Mouse (Mus musculus): ENCODE data around the gene Gm37240.
A peak's percentile ranks its signal among the peaks of the same experiment; 100 is the strongest.

The Gm37240 gene

DNA sequence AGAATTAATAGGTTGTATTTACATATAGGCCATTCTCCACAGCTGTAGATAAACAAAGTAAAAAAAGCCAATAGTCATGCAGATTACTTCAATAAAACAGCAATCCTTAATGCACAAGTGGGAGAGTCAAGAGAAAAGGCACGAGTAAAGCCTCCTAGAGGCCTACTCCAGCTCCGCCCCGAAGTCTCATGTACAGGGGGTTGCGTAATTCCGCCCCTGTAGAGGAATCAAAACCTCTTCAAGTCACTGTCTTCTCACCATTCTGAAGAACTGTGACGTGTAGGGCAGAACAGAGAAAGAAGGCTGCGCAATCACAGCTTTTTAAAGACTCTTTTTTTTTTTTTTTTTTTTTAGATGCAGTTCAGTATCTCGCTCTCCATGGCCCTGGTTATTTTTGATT lies 393.5 kb downstream of the Gm37240 start:
- DNase-seq (ENCODE audit: low spot score): no peak

DNA sequence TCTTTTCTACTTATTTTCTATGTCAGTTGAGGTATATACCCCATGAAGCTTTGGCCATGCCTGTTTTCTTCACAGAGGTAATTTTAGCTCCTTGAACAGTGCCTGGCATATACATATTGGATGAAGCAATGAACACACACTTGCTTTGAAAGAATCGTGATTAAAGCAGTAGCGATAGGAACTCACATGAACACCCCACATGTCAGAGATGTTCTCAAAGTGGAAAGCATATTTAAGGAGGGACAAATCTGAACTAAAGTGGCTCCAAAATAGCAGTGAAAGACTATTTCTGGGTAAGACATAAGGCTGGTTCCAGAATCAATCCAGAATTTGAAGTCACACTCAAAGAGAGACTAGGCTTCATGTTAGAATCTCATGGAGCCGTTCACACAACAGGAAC lies 397.1 kb downstream of the Gm37240 start:
- no peak for DNase-seq (ENCODE audit: low spot score)

DNA sequence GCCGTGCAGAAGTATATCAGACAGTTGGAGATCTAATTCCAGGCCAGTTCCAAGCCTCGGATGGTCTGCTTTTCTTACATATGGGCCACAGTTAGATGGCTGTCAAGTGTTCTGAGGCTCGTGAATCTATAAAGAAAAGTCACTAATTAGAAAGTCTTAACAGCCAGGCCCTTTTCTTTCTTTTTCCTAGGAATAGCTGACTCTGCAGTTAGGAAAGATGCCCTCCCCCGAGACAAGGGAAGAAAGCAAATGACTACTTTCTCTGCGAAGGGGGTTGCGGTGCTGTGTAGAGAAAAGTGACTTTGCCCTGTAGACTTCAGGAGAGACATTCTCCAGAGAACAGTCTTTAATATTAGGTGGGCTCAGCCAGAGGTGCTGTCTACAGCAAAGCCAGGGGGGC lies 399.9 kb downstream of the Gm37240 start:
- DNase-seq (ENCODE audit: low spot score): no peak

DNA sequence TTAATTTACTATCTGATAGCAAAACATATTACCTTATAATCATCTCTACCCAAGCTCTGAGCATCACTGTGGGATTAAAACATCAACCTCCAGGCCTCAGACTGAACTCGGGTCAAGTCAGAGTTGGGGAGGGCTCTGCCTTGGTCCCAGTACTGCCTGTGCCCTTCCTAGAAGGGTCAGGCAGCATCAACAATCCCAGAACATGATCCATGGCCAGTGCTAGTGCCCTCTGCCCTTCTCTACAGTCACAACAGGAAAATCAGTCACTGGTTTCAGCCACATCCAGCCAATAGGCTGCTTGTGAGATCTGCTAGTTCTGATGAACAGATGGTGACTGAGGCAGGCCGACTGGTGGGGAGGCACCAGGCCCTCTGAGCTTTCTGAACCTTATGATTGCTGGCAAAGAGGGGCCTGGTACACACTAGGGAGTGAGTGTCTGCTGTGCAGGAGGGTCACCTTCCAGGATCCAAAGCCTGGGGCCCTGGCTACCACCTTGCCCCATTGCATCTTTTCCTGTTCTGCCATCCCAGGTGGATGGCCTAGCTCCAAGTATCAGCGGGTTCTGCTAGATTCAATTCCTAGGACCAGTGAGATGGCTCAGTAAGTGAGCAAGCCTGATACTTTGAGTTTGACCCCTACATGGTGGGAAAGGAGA lies 401.7 kb downstream of the Gm37240 start:
- DNase-seq (ENCODE audit: low spot score): peak; percentile 8

DNA sequence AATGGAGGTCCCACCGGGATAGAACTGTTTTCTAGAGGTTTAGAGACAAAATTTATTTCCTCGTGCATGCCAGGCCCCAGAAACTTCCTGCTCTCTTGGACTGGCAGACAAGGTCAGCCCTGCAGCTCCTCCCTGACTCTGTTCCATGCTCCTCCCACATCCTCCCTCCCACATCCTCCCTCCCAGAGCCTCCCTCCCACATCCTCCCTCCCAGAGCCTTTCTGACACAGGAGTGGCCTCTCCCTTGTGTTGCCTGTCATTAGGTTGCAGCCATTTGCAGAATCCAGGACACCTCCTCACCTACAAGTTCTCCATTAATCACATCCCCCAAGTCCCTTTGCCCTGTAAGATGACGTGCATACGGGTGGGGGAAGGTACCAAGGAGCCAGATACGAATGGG lies 404.7 kb downstream of the Gm37240 start:
- peak; percentile 45 for DNase-seq (ENCODE audit: low spot score)

DNA sequence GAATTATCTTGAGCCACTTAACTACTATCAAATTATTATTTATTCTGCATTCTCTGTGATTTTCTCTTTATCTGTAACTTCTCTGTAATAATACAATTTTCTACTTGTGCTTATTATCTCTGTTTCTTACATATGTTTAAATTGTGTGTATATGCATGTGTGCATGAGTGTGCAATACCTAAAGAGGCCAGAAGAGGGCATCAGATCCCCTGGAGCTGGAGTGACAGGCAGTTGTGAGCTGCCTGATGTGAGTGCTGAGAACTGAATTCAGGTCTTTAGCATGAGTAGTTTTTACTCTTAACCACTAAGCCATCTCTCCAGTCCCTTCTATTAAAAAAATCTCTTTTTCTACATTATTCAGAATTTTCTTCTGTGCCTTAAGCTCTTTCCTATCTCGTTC lies 406.7 kb downstream of the Gm37240 start:
- no peak for DNase-seq (ENCODE audit: low spot score)

DNA sequence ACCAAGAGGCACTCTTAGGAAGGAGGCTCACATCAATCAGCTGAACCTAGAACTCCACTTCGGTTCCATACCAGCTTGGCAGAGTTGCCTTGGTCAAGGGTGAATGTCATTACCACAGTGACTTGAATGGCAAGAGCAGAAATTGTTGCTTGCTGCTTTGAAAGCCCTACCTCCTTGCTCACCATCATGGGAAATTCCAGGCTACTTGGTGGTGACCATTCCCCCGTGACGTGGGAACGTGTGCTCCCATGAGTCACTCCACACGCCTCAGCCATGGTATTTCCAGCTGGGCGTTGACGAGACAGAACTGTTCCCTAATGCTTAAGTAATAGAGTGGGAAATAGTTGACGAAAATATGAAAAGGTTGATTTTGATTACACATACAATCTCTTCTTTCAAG lies 408.6 kb downstream of the Gm37240 start:
- DNase-seq (ENCODE audit: low spot score): no peak

DNA sequence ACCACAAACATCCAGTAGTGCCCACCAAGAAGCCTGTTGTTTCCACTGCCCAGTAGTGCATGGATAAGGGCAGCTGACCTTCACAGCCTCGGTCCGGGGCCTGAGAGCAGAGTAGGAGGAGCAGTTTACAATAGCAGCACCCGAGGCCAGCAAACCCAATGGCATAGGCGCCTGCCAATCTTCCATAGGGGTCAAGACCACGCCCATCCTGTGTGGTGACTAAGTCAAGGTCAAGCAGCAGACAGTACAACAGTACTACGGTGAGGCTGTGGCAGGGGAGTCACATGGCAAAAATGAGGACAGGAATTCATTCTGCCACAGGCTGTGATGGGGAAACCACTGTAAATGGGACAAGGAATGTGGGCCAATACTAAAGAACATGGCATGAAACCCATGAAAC lies 417.6 kb downstream of the Gm37240 start:
- DNase-seq (ENCODE audit: low spot score): no peak

DNA sequence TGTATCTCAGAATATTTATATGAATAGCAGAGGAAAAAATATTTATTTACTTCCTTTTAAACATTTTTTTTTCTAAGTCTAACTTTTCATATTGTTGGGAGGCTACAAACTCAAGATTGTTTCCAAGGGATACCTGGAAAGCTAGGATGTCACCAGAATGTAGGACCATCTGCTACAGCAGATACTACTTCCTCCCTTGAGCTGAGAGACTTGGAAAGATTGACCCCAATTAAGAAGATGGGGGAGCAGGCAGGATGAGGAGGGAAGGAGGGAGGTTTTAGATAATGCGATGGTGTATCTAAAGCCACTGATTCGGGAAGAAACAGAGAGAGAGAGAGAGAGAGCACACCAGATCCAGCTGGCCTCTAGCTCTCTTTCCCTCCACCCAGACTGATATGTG lies 418.3 kb downstream of the Gm37240 start:
- DNase-seq (ENCODE audit: low spot score): no peak

DNA sequence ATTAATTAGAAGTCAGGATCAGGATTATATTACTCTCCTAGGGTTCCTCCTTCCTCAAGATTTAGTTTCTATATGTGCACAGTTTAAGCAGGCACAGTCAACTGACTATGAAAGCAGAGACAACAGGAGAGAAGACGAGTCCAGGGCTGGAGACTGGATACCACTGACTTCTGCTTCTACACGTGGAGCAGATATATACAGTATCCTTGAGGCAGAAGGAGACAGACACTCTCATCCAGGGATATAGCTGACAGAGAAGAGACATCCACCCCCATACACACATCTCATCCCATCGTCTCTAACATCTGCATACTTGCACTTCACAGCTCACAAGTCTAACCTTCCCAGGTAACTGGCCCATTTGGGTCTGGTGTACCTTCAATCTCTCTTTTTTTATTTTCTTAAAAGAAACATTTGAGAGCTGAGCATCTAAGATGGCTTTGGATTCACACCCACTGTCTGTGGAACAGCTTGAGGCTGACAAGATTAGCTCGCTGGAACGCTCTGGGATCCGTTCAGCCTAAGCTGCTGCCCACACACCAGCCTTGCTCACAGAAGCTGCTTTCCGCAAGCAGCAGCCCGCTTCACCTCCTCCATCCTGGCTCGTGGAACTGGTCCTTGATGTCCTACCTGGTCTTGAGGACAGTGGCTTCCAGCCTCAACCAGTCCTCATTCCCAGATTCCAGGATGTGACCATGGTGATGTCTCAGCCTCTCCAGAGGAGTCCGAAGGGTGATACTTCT lies 421.9 kb downstream of the Gm37240 start:
- DNase-seq (ENCODE audit: low spot score): no peak

DNA sequence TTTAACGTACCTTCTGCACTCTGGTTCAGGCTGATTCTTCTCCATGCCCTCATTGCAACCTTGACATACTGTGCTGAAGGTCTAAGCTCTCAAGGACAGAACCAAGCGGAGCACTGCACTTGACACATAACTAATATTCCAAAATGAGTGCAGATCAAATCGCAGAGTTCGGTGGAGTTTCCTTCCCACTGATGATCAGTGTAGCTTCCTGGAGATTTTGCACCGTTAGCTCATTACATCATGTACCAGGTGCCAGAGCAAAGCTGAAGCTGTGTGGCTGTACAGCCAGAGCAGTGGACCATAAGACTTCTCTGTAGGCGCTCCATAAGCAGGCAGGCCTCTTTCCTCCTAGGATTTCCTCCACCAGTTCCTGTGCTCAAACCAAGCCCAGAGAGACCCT lies 427.3 kb downstream of the Gm37240 start:
- DNase-seq (ENCODE audit: low spot score): no peak

DNA sequence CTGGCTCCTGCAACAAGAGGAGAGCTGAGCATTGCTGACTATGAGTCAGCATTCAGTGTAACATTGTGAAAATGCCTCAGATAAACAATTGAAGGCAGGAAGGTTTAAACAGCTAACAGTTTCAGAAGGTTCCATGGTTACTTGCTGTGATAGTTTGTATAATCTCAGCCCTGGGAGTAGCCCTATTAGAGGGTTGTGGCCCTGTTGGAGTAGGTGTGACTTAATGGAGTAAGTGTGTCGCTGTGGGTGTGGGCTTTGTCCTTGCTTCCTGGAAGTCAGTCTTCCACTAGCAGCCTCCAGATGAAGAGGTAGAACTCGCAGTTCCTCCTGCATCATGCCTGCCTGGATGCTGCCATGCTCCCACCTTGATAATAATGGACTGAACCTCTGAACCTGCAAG lies 430.3 kb downstream of the Gm37240 start:
- no peak for DNase-seq (ENCODE audit: low spot score)

DNA sequence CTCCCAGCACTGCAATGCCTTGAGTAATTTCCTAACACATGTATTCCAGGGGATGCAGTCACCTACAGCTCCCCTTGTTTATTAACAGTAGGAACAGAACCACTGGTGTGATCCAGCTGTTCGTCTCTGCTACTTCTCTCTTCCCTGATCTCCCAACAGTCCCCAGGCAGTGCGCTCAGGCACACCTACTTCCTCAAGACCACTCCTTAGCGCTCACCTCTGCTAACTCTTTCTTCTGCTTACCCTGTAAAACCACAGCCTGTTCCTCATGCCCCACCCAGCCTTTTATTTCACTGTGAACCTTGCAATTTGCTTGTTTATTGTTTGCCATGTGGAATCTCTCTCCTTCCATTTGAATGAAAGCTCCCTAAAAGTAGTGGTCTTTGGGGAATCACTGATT lies 431.9 kb downstream of the Gm37240 start:
- no peak for DNase-seq (ENCODE audit: low spot score)

DNA sequence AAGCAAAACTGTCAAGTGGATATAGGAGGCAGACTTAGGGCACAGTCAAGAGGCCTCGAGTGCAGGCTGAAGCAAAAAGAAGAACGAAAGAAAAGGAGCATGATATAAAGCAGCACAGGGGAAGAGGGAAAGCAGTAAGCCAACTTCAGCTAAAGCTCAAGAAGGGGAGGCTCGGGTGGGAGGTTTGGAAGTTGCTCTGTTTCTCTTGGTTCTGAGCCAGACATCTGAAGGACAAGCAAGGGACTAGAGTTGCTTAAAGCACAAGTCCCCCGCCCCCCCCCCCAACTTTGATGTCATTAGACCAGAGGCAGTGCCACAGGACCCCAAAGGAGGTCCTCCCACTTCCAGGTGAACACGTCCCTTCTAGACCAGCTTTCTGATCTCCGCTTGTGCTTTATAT lies 433.3 kb downstream of the Gm37240 start:
- DNase-seq (ENCODE audit: low spot score): no peak

DNA sequence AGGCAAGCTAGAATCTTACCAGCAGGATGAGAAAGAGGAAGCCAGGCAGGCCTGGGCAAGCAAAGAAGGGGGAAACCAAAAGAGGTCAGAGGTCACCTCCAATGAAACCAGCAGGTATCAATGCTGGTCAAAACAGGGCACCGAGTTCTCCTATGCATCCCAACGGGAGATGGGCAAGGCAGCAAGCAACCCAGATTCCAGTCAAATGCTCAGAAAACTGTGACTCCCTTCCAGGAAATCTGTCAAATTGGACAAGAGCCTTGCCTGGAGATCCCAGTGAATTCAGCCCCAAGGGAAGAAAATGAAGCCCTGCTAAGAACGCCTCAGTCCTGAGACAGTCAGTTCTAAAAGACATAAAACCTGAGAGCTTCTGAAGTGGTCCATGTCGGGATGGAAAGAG lies 437.9 kb downstream of the Gm37240 start:
- DNase-seq (ENCODE audit: low spot score): no peak

DNA sequence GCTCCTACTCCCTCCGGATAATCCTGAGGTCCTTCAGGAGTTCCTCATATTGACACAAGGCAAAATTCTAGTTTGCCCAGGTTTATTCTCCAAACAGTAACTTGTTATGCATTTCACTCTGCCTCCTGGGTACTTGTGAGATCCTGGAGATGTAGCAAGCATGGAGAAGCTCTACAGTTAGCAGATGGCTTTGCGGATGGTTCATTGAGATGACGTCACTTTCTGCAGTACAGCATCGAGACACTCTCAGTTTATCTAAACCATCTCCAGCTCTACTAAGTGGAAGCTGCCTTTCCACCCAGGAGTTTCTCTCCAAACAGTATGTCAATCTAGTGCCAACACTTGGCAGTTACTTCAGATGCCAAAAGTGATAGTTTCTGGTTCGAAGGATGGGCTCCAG lies 444.5 kb downstream of the Gm37240 start:
- DNase-seq (ENCODE audit: low spot score): no peak

DNA sequence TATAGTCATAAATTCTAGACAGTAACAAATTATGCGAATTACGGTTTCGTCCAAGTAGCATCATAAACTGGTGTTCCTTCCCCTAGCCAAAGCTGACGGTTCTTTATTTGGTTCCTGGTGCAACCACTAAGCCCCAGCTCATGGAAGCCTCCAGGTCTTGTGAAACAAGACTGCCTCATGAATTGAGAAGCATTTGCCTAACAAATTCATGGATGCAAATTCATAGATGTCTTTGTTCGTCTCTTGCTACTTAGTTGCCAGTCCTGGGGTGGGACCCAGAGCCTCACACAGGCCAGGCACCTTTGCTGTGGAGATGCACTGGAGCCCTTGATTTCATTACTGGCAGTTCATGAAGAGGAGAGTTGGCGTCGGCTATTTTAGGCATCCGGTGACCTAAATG lies 445.1 kb downstream of the Gm37240 start:
- no peak for DNase-seq (ENCODE audit: low spot score)

DNA sequence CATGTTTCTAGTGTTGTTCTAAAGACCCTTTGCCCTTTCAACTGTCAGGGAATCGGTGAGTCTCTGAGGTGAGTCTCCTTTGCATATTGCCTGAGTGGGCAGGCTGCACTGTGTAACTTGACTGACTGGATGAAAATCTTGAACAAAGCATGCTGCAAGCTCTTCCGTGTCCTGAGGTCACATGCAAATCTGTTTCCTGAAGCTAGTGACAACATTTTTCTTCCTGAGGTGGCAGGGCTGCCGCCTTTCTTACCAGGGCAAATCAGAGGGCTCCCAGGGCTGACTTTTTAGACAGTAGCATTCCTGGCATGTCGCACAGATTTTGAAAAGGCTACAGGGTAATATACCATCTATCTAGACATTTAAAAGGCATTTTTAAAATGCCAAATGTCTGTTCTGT lies 451.9 kb downstream of the Gm37240 start:
- no peak for DNase-seq (ENCODE audit: low spot score)

DNA sequence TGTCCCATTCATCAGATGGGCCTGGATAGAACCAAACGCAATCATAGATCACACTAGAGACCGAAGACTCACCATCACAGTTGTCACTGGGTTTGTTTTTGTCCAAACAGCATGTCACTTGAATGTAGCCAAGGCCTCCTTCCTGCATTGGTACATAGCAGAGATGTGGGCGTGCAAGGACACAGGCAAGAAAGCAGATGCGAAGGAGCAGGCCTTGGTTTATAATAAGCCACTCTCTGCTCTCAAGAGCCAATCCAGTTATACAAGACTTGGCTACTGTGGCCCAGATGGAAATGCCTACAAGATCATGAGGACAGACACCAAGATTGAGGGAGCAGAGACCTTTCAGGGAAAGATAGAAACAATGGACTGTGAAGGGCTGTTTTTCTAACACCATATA lies 456.1 kb downstream of the Gm37240 start:
- DNase-seq (ENCODE audit: low spot score): no peak

DNA sequence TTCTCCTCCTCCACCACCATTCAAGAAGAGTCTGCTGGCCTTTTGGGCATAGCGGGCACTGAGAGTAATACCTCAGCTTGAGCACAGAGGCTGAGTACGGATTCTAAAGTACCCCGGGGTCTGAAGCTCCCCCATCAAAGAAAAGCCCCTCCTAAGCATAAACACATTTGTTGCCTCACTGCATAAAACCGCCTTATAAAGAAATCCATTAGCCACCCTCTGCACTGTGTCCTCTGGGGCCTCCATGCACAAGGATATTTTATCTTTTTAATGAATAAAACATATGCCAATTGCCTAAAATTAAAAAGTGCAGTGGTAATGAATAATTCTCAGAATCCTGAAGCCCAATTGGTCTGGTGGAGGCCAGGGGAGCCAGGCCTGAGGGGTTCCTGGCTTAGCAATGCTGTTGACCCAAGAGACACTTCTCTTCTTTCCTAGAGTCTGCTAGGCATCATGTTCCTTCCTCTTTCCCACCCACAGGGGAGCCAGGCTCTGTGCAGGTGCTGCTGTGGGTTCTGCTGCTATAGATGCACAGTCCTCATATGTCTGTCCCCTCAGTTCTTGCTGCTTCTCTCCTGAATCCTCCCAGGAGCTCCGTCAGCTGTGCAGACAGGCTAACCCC lies 463.8 kb downstream of the Gm37240 start:
- no peak for DNase-seq (ENCODE audit: low spot score)

DNA sequence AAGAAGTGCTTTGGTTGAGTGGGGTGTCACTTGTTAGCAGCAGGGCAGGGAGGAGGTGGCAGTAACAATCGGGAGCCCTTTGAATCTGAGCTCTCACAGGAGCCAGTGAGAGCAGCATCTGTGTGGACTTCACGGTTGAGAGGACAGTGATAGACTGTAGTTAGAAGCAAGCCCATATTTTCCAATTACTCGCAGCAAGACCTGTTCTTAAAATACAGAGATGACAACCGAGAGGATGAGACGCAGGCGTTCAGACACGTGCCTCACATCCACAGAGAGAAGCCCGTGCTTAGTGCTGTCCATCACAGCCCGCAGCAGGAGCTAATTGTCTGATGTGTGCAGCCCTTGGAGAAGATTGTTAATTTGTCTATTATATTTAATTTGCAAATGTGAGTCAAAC lies 465.9 kb downstream of the Gm37240 start:
- no peak for DNase-seq (ENCODE audit: low spot score)

DNA sequence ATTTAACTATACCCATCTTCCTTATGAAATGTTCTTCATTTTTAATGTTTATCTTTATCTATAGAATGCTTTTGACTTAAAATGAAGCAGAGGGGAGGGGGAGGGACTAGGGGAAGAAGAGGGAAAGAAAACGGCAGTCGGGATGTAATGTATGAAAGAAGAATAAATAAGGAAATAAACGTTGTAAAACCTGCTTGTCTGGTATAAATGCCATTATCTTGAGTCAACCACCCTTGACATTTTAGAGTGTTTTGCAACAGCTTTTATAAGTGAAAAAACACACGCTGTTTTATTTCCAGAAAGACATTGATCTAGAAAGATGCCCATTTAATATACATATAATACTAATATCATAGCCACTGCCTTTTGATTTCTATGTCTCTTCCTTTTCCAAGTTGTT lies 469.7 kb downstream of the Gm37240 start:
- no peak for DNase-seq (ENCODE audit: low spot score)

DNA sequence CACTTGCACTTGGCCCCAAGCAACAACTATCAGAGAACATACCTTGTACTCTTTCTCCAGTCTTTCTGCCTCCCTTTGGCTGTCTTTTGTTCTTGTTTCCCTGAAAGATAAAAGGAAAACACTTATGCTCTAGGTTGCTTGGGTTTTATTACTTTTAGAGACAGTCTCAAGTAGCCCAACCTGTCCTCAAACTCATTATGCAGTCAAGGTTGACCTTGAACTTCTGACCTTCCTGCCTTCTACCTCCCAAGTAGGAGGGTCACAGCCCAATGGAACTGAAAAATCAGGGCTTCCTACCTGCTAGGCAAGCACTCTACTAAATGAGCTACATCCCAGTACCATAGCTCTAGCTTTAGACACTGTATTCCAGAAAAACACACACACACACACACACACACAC lies 488.5 kb downstream of the Gm37240 start:
- no peak for DNase-seq (ENCODE audit: low spot score)

DNA sequence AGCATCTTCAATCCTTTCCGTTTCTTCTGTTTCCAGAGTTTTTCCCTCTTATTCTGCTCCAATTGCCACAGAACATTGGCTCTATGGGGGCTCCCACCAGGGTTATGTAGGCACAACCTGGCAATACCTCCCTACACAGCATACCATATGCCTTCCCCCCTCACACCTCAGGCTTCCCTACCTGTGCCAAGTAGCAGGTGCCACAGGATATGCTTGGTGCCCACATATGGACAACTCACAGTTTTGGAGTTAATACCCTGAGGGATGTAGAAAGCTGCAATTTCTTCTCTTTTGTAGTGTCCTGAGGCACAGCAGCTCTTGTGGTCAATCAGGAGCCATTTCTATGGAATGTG lies 488.9 kb downstream of the Gm37240 start:
- no peak for DNase-seq (ENCODE audit: low spot score)
